Mouse (Mus musculus) stomach, embryonic 14.5 days (tissue): Measurements from ENCODE around the gene Gkap1. TPM values are rescaled to one million over a fixed set of nuclear protein-coding genes. Genes with fewer than 3 reads are reported as not detected.

Experiments used
- ATAC-seq: fragments of 200-750 bp; cut with Nextera tagmentation; 2 replicates; pipeline ENCODE4 v1.8.0; 2017; ENCODE audit warnings: low read depth, moderate TSS enrichment; ENCODE audit not compliant: insufficient number of reproducible peaks, insufficient read depth, low FRiP score
- H3K27ac ChIP-seq: fragments of 300-500 bp; sonication (generic); 2 replicates; pipeline ENCODE4 v1.5.1; 2014; ENCODE audit warnings: mild to moderate bottlenecking, low read length, moderate library complexity, mixed read lengths
- H3K27me3 ChIP-seq: fragments of 300-500 bp; sonication (generic); 2 replicates; pipeline ENCODE4 v1.6.1; 2014; ENCODE audit warnings: low read length, control low read depth, mixed read lengths; ENCODE audit not compliant: control insufficient read depth, insufficient read depth
- H3K36me3 ChIP-seq: fragments of 300-500 bp; sonication (generic); 2 replicates; pipeline ENCODE4 v1.6.1; 2014; ENCODE audit warnings: mild to moderate bottlenecking, control low read depth, low read length, moderate library complexity, mixed read lengths; ENCODE audit not compliant: control insufficient read depth, insufficient read depth
- H3K4me1 ChIP-seq: fragments of 300-500 bp; sonication (generic); 2 replicates; pipeline ENCODE4 v1.6.1; 2014; ENCODE audit warnings: low read length, control low read depth, mixed read lengths; ENCODE audit not compliant: control insufficient read depth, insufficient read depth
- H3K4me2 ChIP-seq: fragments of 300-500 bp; sonication (generic); replicated peaks from 2 replicates; pipeline ENCODE4 v1.6.1; 2014; ENCODE audit warnings: low read depth, low read length, control low read depth
- H3K4me3 ChIP-seq: fragments of 300-500 bp; sonication (generic); 2 replicates; pipeline ENCODE4 v1.5.1; 2014; ENCODE audit warnings: low read depth, low read length, control low read depth
- H3K9ac ChIP-seq: fragments of 300-500 bp; sonication (generic); replicated peaks from 2 replicates; pipeline ENCODE4 v1.6.1; 2014; ENCODE audit warnings: low read depth, mild to moderate bottlenecking, control low read depth, low read length, moderate library complexity, mixed read lengths
- H3K9me3 ChIP-seq: fragments of 300-500 bp; sonication (generic); 2 replicates; pipeline ENCODE4 v1.6.1; 2016; ENCODE audit warnings: low read depth, low read length, control low read depth; ENCODE audit not compliant: control insufficient read depth
- WGBS: fragments of 180-500 bp; shearing (Covaris S2); extraction: QIAGEN DNeasy Blood & Tissue Kit; methylation state at CpG from one replicate; pipeline ENCODE4 v1.1.7; 2014; 5-methylcytosine and 5-hydroxymethylcytosine counted together
- polyA plus RNA-seq: library from polyadenylated mRNA; unstranded; fragments of >200 nt; fragmentation: Nextera tagmentation; extraction: Ambion mirVana; gene quantifications from 2 replicates; pipeline ENCODE4 v1.2.1, GENCODE M21; 2014

Gkap1 gene
- polyA plus RNA-seq, 1 experiment from 2014 or later = 26.0 TPM

DNA sequence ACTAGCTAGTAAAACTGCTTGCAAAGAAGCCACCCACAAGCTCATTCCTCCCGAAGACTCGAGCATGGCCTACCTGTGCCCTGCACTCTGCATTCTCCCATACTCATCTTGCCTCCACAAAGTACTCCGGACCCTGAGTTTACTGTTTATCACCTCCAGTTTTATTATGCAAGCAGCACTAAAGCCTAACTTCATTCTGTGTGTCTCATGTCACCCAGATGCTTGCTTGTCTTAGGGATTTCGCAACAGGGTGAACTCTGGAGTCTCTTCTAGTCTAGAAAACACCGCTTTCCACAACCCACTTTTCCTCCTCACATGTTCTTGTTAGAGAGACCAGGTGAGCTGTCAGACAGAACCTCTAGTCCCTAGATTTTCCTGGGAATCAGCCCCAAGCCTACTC, 26.5 kb downstream of the Gkap1 start:
- H3K4me3 ChIP-seq = no peak overlapping the region
- WGBS = 95% methylated on average over 5 of the region's 5 CpGs
- no peak overlapping the region for H3K27ac ChIP-seq
- no peaks in the 10 kb centered on the region for H3K27me3 ChIP-seq
- no peaks in the 10 kb centered on the region for H3K9me3 ChIP-seq
- no peak for ATAC-seq
- peaks cover 4% of the 10 kb centered on the region; the same call in 1 of the 2 replicates for H3K36me3 ChIP-seq
- H3K4me1 ChIP-seq = no peaks in the 10 kb centered on the region
- H3K4me2 ChIP-seq = no peak overlapping the region
- no peak overlapping the region for H3K9ac ChIP-seq

DNA sequence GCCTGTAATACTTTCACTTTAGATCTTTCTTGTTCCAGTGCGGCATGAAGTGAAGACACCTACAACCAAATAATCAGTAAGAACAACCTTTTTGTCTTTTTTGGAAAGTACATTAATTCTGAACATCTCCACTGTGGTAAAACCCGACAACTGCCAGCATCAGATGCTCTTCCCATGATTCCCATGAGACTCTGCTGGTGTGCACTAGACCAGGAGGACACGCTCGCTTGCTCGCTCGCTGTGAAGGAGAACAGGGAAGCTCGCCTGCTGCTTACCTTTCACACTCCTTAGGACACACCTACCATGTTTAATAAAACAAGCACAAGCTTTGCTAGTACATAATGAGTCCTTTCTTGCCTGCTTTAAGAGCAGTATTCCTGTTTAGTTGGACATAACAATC, 39.0 kb downstream of the Gkap1 start:
- Histone ChIP-seq H3K27me3 (no peaks in the 10 kb centered on the region), H3K27ac (no peak overlapping the region), H3K9ac (no peak overlapping the region), H3K4me1 (no peaks in the 10 kb centered on the region), H3K4me2 (no peak overlapping the region), H3K9me3 (no peaks in the 10 kb centered on the region), H3K4me3 (no peak overlapping the region), H3K36me3 (peaks cover 6% of the 10 kb centered on the region; the same call in 1 of the 2 replicates)
- ATAC-seq = no peak
- WGBS = 92% methylated on average over 7 of the region's 7 CpGs

GRCm38 (mm10) chr13:58232611-58233010, 42.9 kb downstream of the Gkap1 start:
- H3K9ac ChIP-seq = no peak overlapping the region
- no peaks in the 10 kb centered on the region for H3K27me3 ChIP-seq
- WGBS = 53% methylated on average over 5 of the region's 5 CpGs
- no peak for ATAC-seq
- H3K9me3 ChIP-seq = no peaks in the 10 kb centered on the region
- no peak overlapping the region for H3K27ac ChIP-seq
- H3K36me3 ChIP-seq = no peaks in the 10 kb centered on the region
- H3K4me1 ChIP-seq = no peaks in the 10 kb centered on the region
- no peak overlapping the region for H3K4me3 ChIP-seq
- H3K4me2 ChIP-seq = no peak overlapping the region

DNA sequence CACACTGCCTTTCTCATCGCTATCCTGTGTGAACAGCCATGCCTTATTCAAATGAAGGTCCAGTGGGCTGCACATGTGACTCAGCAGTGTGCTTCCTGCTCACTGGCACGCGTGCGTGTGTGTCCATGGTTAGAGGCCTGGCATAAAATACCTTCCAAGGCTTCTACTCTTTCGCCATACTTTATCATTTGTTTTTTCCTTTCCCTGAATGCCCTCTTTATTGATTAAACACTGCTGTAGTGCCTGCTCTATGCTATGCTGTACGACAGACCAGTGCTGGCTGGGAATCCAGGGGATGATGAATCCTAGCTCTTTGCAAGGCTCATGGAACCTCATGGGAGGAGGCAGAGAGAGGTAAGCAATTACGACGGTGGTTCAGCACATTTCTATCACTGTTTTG, 43.4 kb downstream of the Gkap1 start:
- ATAC-seq = no peak

GRCm38 (mm10) chr13:58228624-58229023, 46.9 kb downstream of the Gkap1 start:
- Histone ChIP-seq H3K9me3 (no peaks in the 10 kb centered on the region), H3K9ac (no peak overlapping the region), H3K27ac (no peak overlapping the region), H3K4me3 (no peak overlapping the region), H3K4me1 (no peaks in the 10 kb centered on the region), H3K36me3 (no peaks in the 10 kb centered on the region), H3K27me3 (no peaks in the 10 kb centered on the region), H3K4me2 (no peak overlapping the region)
- ATAC-seq = no peak
- 82% methylated on average over 2 of the region's 2 CpGs for WGBS

More for the DNA sequence above, 43.4 kb downstream of the Gkap1 start:
- no peaks in the 10 kb centered on the region for H3K4me1 ChIP-seq
- H3K9me3 ChIP-seq = no peaks in the 10 kb centered on the region
- H3K36me3 ChIP-seq = no peaks in the 10 kb centered on the region
- H3K4me3 ChIP-seq = no peak overlapping the region
- no peak overlapping the region for H3K4me2 ChIP-seq
- 89% methylated on average over 8 of the region's 8 CpGs for WGBS
- H3K9ac ChIP-seq = no peak overlapping the region
- H3K27me3 ChIP-seq = no peaks in the 10 kb centered on the region
- H3K27ac ChIP-seq = no peak overlapping the region

DNA sequence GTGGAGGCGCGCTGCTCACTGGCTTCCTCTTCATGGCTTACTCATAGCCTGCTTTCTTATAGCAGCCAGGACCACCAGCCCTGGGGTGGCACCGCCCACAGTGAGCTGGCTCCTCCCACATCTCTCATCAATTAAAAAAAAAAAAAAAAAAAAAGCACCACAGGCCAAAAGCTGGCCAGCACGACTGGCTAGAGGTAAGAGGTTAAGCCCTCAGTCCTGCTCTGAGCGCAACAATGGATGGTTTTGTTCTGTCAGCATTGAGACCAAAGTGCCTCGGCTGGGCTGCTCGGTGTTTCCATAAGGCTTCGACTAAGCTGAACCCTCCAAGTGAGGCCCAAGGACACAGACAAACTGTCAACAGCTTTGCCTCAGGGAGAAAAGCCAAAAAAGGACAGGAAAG, 49.8 kb downstream of the Gkap1 start:
- no peak overlapping the region for H3K9ac ChIP-seq
- no peak overlapping the region for H3K4me2 ChIP-seq
- ATAC-seq = no peak
- no peak overlapping the region for H3K27ac ChIP-seq
- WGBS = 67% methylated on average over 8 of the region's 8 CpGs
- no peaks in the 10 kb centered on the region for H3K9me3 ChIP-seq
- H3K4me1 ChIP-seq = no peaks in the 10 kb centered on the region
- H3K27me3 ChIP-seq = no peaks in the 10 kb centered on the region
- H3K36me3 ChIP-seq = no peaks in the 10 kb centered on the region
- H3K4me3 ChIP-seq = no peak overlapping the region

DNA sequence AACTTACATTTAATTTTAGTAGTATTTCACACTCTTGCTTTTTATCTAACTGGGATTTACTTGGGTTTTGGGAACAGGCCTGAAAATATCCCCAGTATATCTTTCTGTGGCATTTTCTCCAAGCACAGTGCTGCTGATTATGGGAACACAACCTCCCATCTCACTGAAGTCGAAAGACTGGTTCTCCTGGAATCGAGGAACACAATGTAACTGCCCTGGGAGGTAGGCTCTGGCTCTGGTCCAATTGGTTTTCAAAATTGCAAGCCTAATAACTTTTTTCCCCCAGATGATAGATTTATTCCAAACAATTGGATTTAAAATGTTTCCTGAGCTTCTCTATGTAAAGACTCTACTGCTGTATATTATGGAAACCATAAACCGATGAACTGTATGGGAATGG, 55.3 kb downstream of the Gkap1 start:
- Histone ChIP-seq H3K9me3 (no peaks in the 10 kb centered on the region), H3K27ac (no peak overlapping the region), H3K27me3 (no peaks in the 10 kb centered on the region), H3K9ac (no peak overlapping the region), H3K4me2 (no peak overlapping the region), H3K4me1 (no peaks in the 10 kb centered on the region), H3K36me3 (no peaks in the 10 kb centered on the region), H3K4me3 (no peak overlapping the region)
- 41% methylated on average over 3 of the region's 3 CpGs for WGBS
- no peak for ATAC-seq

DNA sequence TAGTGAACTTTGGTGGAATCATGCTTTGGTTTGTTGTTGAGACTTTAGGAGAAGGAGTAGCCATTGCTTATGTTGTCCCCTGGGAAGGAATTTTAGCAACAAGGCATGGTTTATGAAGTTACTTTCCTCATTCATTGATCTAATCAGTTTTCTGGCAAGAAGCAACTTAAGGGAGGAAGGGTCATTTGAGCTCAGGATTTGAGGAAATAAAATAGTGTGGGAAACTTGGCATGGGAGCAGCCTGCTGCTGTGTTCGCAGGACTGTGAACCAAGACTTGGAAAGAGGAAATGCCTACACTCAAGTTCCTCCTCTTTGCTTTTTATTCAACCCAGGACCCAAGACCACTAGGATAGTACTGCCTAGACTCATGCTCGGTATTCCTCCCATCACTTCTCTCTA, 58.0 kb downstream of the Gkap1 start:
- Histone ChIP-seq H3K27me3 (no peaks in the 10 kb centered on the region), H3K4me1 (peaks cover 15% of the 10 kb centered on the region; the same call in 1 of the 2 replicates), H3K9me3 (no peaks in the 10 kb centered on the region), H3K27ac (no peak overlapping the region), H3K36me3 (no peaks in the 10 kb centered on the region; the same call in 1 of the 2 replicates), H3K9ac (no peak overlapping the region), H3K4me3 (no peak overlapping the region), H3K4me2 (no peak overlapping the region)
- 89% methylated on average over 2 of the region's 2 CpGs for WGBS
- no peak for ATAC-seq

- peak overlapping the region; percentile 88 for H3K4me2 ChIP-seq
- no peak overlapping the region for H3K9ac ChIP-seq
- ATAC-seq = no peak
- H3K4me1 ChIP-seq = peaks cover 18% of the 10 kb centered on the region; the same call in 1 of the 2 replicates
- no peak overlapping the region for H3K4me3 ChIP-seq
- H3K9me3 ChIP-seq = no peaks in the 10 kb centered on the region
- no peaks in the 10 kb centered on the region for H3K27me3 ChIP-seq
- no peaks in the 10 kb centered on the region; the same call in 1 of the 2 replicates for H3K36me3 ChIP-seq
- H3K27ac ChIP-seq = no peak overlapping the region; the same call in 1 of the 2 replicates
- 76% methylated on average over 9 of the region's 9 CpGs for WGBS
Measured at GRCm38 (mm10) chr13:58216395-58216794, 59.1 kb downstream of the Gkap1 start.
